25 mouse cellular contexts compared by ENCODE assay signal in genomic region chr2:91586242-91586641, GRCm38 (mm10). TPM values are rescaled to one million over a fixed set of nuclear protein-coding genes. Genes with fewer than 3 reads are reported as not detected.
"Had no signal": no experiment of that assay in that cellular context is flagged by ENCODE, and none has a peak within 500 bp of the region (broad histone marks: within the 10 kb centered on the region; RNA-seq: fewer than 3 reads in every experiment).

No protein-coding gene starts in this region.

- H3K4me3 ChIP-seq: gastrocnemius, adult 2 months; heart, embryonic 10.5 days; heart, embryonic 12.5 days; hindbrain, embryonic 10.5 days; hindbrain, embryonic 12.5 days; layer of hippocampus, adult 2 months; left cerebral cortex, adult 2 months; limb, embryonic 13.5 days; limb, embryonic 15.5 days had no signal

- H3K27ac ChIP-seq: gastrocnemius, adult 2 months; heart, embryonic 10.5 days; hindbrain, embryonic 10.5 days; hindbrain, embryonic 12.5 days; hindbrain, embryonic 14.5 days; hindbrain, postnatal 0 days; layer of hippocampus, adult 2 months; left cerebral cortex, adult 2 months; limb, embryonic 13.5 days; limb, embryonic 15.5 days had no signal

- H3K4me1 ChIP-seq: heart, embryonic 10.5 days; heart, embryonic 12.5 days; hindbrain, embryonic 10.5 days; hindbrain, embryonic 12.5 days; limb, embryonic 13.5 days; limb, embryonic 15.5 days had no signal

- DNase-seq: gastrocnemius, adult 2 months; gastrocnemius, postnatal 10 days; gastrocnemius, postnatal 25 days; heart, adult 18-20 months; heart, postnatal 10 days; heart, postnatal 4 days; kidney, adult 18-20 months; kidney, adult 8-10 months; kidney, postnatal 10 days; kidney, postnatal 25 days; kidney, postnatal 4 days; left cerebral cortex, postnatal 4 days had no signal

- H3K9me3 ChIP-seq: heart, embryonic 10.5 days; heart, embryonic 12.5 days; hindbrain, embryonic 10.5 days; hindbrain, embryonic 12.5 days; limb, embryonic 13.5 days; limb, embryonic 15.5 days had no signal

- H3K9ac ChIP-seq: heart, embryonic 12.5 days; hindbrain, embryonic 12.5 days; hindbrain, embryonic 14.5 days; limb, embryonic 13.5 days; limb, embryonic 15.5 days had no signal

- ATAC-seq: forebrain, embryonic 16.5 days; hindbrain, postnatal 0 days; intestine, postnatal 0 days had no signal

- H3K27me3 ChIP-seq: heart, embryonic 12.5 days; hindbrain, embryonic 12.5 days; limb, embryonic 13.5 days; limb, embryonic 15.5 days had no signal

- H3K4me2 ChIP-seq: heart, embryonic 12.5 days; hindbrain, embryonic 12.5 days; hindbrain, embryonic 14.5 days; limb, embryonic 13.5 days; limb, embryonic 15.5 days had no signal

RNA-seq across cellular contexts. Expression of gene F2, which starts 50.0 kb away (rescaled TPM):
- polyA plus RNA-seq: forebrain, embryonic 16.5 days; hindbrain, postnatal 0 days; kidney, embryonic 14.5 days had no signal
